Mouse (Mus musculus) stomach, embryonic 15.5 days (tissue): ENCODE measurements at regions not wholly inside any gene's neighbourhood (a gene's known extent, or its start where the extent isn't known, plus 50 kb on each side); places are given as distances from the start of the nearest gene placed in this dataset.

Source experiments
- ATAC-seq: fragments of 200-750 bp; cut with Nextera tagmentation; 2 replicates; pipeline ENCODE4 v1.8.0; 2017; ENCODE audit warnings: low read depth, moderate number of reproducible peaks, moderate TSS enrichment; ENCODE audit not compliant: insufficient read depth, low FRiP score
- H3K27ac ChIP-seq: fragments of 300-500 bp; sonication (generic); 2 replicates; pipeline ENCODE4 v1.5.1; 2015; ENCODE audit warnings: mild to moderate bottlenecking, inconsistent platforms
- H3K27me3 ChIP-seq: fragments of 300-500 bp; sonication (generic); replicated peaks from 2 replicates; pipeline ENCODE4 v1.6.1; 2015; ENCODE audit warnings: inconsistent platforms
- H3K36me3 ChIP-seq: fragments of 300-500 bp; sonication (generic); 2 replicates; pipeline ENCODE4 v1.6.1; 2015; ENCODE audit warnings: inconsistent platforms
- H3K4me1 ChIP-seq: fragments of 300-500 bp; sonication (generic); 2 replicates; pipeline ENCODE4 v1.6.1; 2015; ENCODE audit warnings: inconsistent platforms
- H3K4me2 ChIP-seq: fragments of 300-500 bp; sonication (generic); 2 replicates; pipeline ENCODE4 v1.6.1; 2015; ENCODE audit warnings: mild to moderate bottlenecking, inconsistent platforms
- H3K4me3 ChIP-seq: fragments of 300-500 bp; sonication (generic); replicated peaks from 2 replicates; pipeline ENCODE4 v1.5.1; 2015; ENCODE audit warnings: inconsistent platforms
- H3K9ac ChIP-seq: fragments of 300-500 bp; sonication (generic); 2 replicates; pipeline ENCODE4 v1.6.1; 2015; ENCODE audit warnings: inconsistent platforms
- H3K9me3 ChIP-seq: fragments of 300-500 bp; sonication (generic); 2 replicates; pipeline ENCODE4 v1.6.1; 2016; ENCODE audit warnings: inconsistent platforms
- WGBS: fragments of 180-500 bp; shearing (Covaris S2); methylation state at CpG from one replicate; pipeline ENCODE4 v1.1.7; 2015; 5-methylcytosine and 5-hydroxymethylcytosine counted together

DNA sequence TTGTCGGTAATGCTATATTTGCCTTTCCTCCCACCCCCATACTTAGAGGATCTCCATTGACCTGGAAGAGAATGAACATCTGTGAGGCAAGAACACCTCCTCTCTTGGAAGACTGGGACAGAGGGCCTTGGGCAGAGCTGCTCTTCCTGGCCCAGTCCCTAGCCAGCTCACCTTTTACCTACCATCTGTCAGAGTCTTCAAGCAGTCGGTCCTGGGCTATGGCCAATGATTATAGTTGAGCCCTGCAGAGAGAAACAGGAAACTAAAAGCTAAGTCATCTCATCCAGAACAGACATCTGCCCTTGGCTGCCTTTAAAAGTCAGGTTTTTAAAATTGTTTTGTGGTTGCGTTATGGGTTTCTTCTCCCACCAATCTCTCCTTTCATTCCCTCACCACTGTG, 184.8 kb downstream of the Cxcl12 start:
- no peak for ATAC-seq
- Histone ChIP-seq H3K4me3 (no peak overlapping the region), H3K27ac (no peak overlapping the region), H3K36me3 (no peaks in the 10 kb centered on the region), H3K9ac (no peak overlapping the region), H3K4me2 (no peak overlapping the region), H3K9me3 (no peaks in the 10 kb centered on the region), H3K27me3 (no peaks in the 10 kb centered on the region), H3K4me1 (no peaks in the 10 kb centered on the region)
- 77% methylated on average over 3 of the region's 3 CpGs for WGBS

GRCm38 (mm10) chr6:117356101-117356500, 187.8 kb downstream of the Cxcl12 start:
- Histone ChIP-seq H3K4me2 (no peak overlapping the region), H3K27ac (no peak overlapping the region), H3K9ac (no peak overlapping the region), H3K4me1 (no peaks in the 10 kb centered on the region), H3K36me3 (no peaks in the 10 kb centered on the region), H3K27me3 (no peaks in the 10 kb centered on the region), H3K4me3 (no peak overlapping the region), H3K9me3 (no peaks in the 10 kb centered on the region)
- ATAC-seq, result no peak
- 93% methylated on average over 1 of the region's 1 CpGs for WGBS

- H3K4me3 ChIP-seq, result no peak overlapping the region
- H3K9ac ChIP-seq, result no peak overlapping the region
- H3K36me3 ChIP-seq, result no peaks in the 10 kb centered on the region
- WGBS, result 76% methylated on average over 2 of the region's 2 CpGs
- no peaks in the 10 kb centered on the region for H3K27me3 ChIP-seq
- no peaks in the 10 kb centered on the region for H3K9me3 ChIP-seq
- no peak overlapping the region for H3K4me2 ChIP-seq
- no peaks in the 10 kb centered on the region for H3K4me1 ChIP-seq
- no peak overlapping the region for H3K27ac ChIP-seq
- ATAC-seq, result no peak
These were observed 191.1 kb downstream of the Cxcl12 start for GRCm38 (mm10) chr6:117359401-117359800.

DNA sequence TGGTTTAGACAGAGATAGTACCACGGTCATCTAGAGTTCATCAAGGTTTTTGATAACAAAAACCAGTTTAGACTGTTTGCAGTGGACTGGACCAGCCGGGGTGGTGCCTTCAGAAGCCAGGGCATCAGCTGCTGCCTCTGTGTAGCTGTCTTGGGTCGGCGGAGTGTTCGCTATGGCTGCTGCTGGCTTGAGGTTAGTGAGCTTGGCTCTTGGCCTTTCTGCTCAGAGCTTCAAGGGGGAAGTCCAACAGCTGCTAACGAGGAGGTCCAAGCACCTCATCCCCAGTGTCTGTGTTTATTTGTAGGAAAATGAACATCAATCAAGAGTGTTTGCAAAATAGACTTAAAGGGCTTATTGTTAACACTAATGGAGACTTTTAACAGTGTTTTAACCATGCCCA, 198.2 kb downstream of the Cxcl12 start:
- no peak for ATAC-seq
- Histone ChIP-seq H3K4me1 (no peaks in the 10 kb centered on the region), H3K36me3 (no peaks in the 10 kb centered on the region), H3K4me3 (no peak overlapping the region), H3K9me3 (no peaks in the 10 kb centered on the region), H3K9ac (no peak overlapping the region), H3K27me3 (no peaks in the 10 kb centered on the region), H3K4me2 (no peak overlapping the region), H3K27ac (no peak overlapping the region)
- WGBS, result 53% methylated on average over 6 of the region's 6 CpGs

GRCm38 (mm10) chr6:117375989-117376388, 207.7 kb downstream of the Cxcl12 start:
- Histone ChIP-seq H3K27ac (no peak overlapping the region), H3K4me1 (no peaks in the 10 kb centered on the region), H3K9me3 (0 out of 2 replicates have a peak, but pooled peaks cover 5% of the 10 kb centered on the region), H3K27me3 (no peaks in the 10 kb centered on the region), H3K4me2 (no peak overlapping the region), H3K9ac (no peak overlapping the region), H3K36me3 (no peaks in the 10 kb centered on the region), H3K4me3 (no peak overlapping the region)
- ATAC-seq, result no peak
- WGBS, result 95% methylated on average over 5 of the region's 5 CpGs

- Histone ChIP-seq H3K4me1 (no peaks in the 10 kb centered on the region), H3K36me3 (no peaks in the 10 kb centered on the region), H3K27ac (no peak overlapping the region), H3K9me3 (0 out of 2 replicates have a peak, but pooled peaks cover 5% of the 10 kb centered on the region), H3K4me3 (no peak overlapping the region), H3K4me2 (no peak overlapping the region), H3K27me3 (no peaks in the 10 kb centered on the region), H3K9ac (no peak overlapping the region)
- no peak for ATAC-seq
- WGBS, result 74% methylated on average over 4 of the region's 4 CpGs
These were observed 211.6 kb downstream of the Cxcl12 start for GRCm38 (mm10) chr6:117379904-117380303.

DNA sequence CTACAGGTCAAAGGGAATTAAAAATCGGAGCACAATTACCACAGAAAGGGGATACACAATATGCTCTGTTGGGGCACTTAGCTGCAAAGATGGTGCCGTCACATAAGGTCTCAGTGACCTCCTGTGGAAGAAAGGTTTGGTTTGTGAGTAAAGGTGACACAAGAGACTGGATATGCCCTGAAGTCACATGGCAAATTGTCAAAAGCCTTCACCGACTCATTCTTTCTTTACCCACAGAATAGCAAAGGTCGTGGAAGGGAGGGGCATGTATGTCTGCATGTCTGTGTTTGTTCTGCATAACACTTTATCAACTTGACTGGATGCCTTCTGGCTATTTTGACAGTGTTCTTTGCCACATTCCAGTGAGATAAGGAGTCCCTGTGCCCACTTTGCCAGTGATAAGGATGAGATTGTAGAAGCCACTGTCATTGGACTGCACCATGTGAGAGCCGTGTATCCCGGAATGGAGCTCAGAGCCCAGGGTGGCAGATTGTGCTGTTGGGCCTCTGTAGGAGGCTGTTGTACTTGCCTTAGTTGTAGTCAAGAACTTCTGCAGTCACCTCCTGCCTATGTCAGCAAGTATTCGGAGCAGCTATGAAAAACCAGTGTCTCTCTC, 222.0 kb downstream of the Cxcl12 start:
- no peaks in the 10 kb centered on the region for H3K9me3 ChIP-seq
- 64% methylated on average over 7 of the region's 7 CpGs for WGBS
- H3K9ac ChIP-seq, result no peak overlapping the region
- H3K4me2 ChIP-seq, result no peak overlapping the region
- no peak overlapping the region for H3K27ac ChIP-seq
- no peaks in the 10 kb centered on the region for H3K4me1 ChIP-seq
- H3K4me3 ChIP-seq, result no peak overlapping the region
- H3K36me3 ChIP-seq, result no peaks in the 10 kb centered on the region
- no peak for ATAC-seq
- no peaks in the 10 kb centered on the region for H3K27me3 ChIP-seq

DNA sequence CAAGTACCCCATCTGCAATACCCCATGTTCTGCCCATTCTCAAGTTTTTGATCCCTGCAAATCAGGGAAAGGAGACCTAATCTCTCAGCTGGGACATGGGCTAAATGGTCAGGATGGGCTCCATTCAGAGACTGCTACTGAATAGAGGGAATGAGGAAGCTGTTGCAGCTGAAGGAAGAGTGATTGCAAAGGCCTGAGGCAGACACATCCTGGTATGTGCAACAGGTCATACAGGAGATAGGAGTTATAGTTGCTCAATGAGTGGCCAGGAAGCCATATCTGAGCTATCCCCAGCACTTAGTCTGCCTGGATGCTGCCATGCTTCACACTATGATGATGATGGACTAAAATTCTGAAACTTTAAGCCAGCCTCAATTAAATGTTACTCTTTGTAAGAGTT, 225.1 kb downstream of the Cxcl12 start:
- Histone ChIP-seq H3K4me1 (no peaks in the 10 kb centered on the region), H3K27ac (no peak overlapping the region)
- no peak for ATAC-seq

GRCm38 (mm10) chr6:117405589-117406311, 237.4 kb downstream of the Cxcl12 start:
- Histone ChIP-seq H3K4me3 (no peak overlapping the region), H3K9me3 (no peaks in the 10 kb centered on the region), H3K4me2 (no peak overlapping the region), H3K4me1 (no peaks in the 10 kb centered on the region), H3K9ac (no peak overlapping the region), H3K27me3 (no peaks in the 10 kb centered on the region), H3K36me3 (no peaks in the 10 kb centered on the region), H3K27ac (no peak overlapping the region)
- ATAC-seq, result no peak; the same call in 1 of the 2 replicates
- 72% methylated on average over 11 of the region's 11 CpGs for WGBS

More for the DNA sequence above, 225.1 kb downstream of the Cxcl12 start:
- Histone ChIP-seq H3K27me3 (no peaks in the 10 kb centered on the region), H3K9me3 (no peaks in the 10 kb centered on the region), H3K9ac (no peak overlapping the region), H3K36me3 (no peaks in the 10 kb centered on the region), H3K4me3 (no peak overlapping the region), H3K4me2 (no peak overlapping the region)

- H3K4me3 ChIP-seq, result no peak overlapping the region
- no peak overlapping the region for H3K4me2 ChIP-seq
- 96% methylated on average over 4 of the region's 4 CpGs for WGBS
- no peaks in the 10 kb centered on the region for H3K36me3 ChIP-seq
- no peaks in the 10 kb centered on the region for H3K4me1 ChIP-seq
- no peak for ATAC-seq
- no peak overlapping the region for H3K9ac ChIP-seq
- H3K27me3 ChIP-seq, result no peaks in the 10 kb centered on the region
- no peak overlapping the region for H3K27ac ChIP-seq
- no peaks in the 10 kb centered on the region for H3K9me3 ChIP-seq
These were observed 237.9 kb downstream of the Cxcl12 start for GRCm38 (mm10) chr6:117406312-117406595.

GRCm38 (mm10) chr6:117406757-117407156, 238.4 kb downstream of the Cxcl12 start:
- H3K27ac ChIP-seq, result no peak overlapping the region
- H3K9me3 ChIP-seq, result no peaks in the 10 kb centered on the region
- no peak overlapping the region for H3K4me3 ChIP-seq
- no peak overlapping the region for H3K9ac ChIP-seq
- H3K4me2 ChIP-seq, result no peak overlapping the region
- no peak for ATAC-seq
- H3K27me3 ChIP-seq, result no peaks in the 10 kb centered on the region
- H3K36me3 ChIP-seq, result no peaks in the 10 kb centered on the region
- 60% methylated on average over 9 of the region's 9 CpGs for WGBS
- no peaks in the 10 kb centered on the region for H3K4me1 ChIP-seq

- Histone ChIP-seq H3K36me3 (no peaks in the 10 kb centered on the region), H3K27me3 (no peaks in the 10 kb centered on the region), H3K4me2 (no peak overlapping the region), H3K4me1 (no peaks in the 10 kb centered on the region), H3K9me3 (no peaks in the 10 kb centered on the region), H3K9ac (no peak overlapping the region), H3K4me3 (no peak overlapping the region), H3K27ac (no peak overlapping the region)
- no peak for ATAC-seq
- WGBS, result 52% methylated on average over 15 of the region's 15 CpGs
These were observed 239.0 kb downstream of the Cxcl12 start for GRCm38 (mm10) chr6:117407206-117407858.
